Mouse (Mus musculus) intestine, embryonic 16.5 days (tissue): ENCODE results near the gene Akap2. TPM values are rescaled to one million over a fixed set of nuclear protein-coding genes. Genes with fewer than 3 reads are reported as not detected.

ENCODE experiments used
- ATAC-seq: fragments of 200-750 bp; cut with Nextera tagmentation; 2 replicates; pipeline ENCODE4 v1.8.0; 2017; ENCODE audit warnings: moderate TSS enrichment, moderate library complexity
- H3K27ac ChIP-seq: fragments of 300-500 bp; sonication (generic); 2 replicates; pipeline ENCODE4 v1.5.1; 2014; ENCODE audit warnings: mild to moderate bottlenecking, low read length
- H3K27me3 ChIP-seq: fragments of 300-500 bp; sonication (generic); replicated peaks from 2 replicates; pipeline ENCODE4 v1.6.1; 2014; ENCODE audit warnings: low read length, control low read depth, mixed read lengths; ENCODE audit not compliant: control insufficient read depth, insufficient read depth
- H3K36me3 ChIP-seq: fragments of 300-500 bp; sonication (generic); 2 replicates; pipeline ENCODE4 v1.6.1; 2014; ENCODE audit warnings: low read length, control low read depth; ENCODE audit not compliant: control insufficient read depth, insufficient read depth
- H3K4me1 ChIP-seq: fragments of 300-500 bp; sonication (generic); 2 replicates; pipeline ENCODE4 v1.6.1; 2014; ENCODE audit warnings: low read length, control low read depth, mixed read lengths; ENCODE audit not compliant: control insufficient read depth, insufficient read depth
- H3K4me2 ChIP-seq: fragments of 300-500 bp; sonication (generic); 2 replicates; pipeline ENCODE4 v1.6.1; 2014; ENCODE audit warnings: low read depth, low read length, control low read depth
- H3K4me3 ChIP-seq: fragments of 300-500 bp; sonication (generic); 2 replicates; pipeline ENCODE4 v1.5.1; 2014; ENCODE audit warnings: mild to moderate bottlenecking, low read length
- H3K9ac ChIP-seq: fragments of 300-500 bp; sonication (generic); 2 replicates; pipeline ENCODE4 v1.6.1; 2014; ENCODE audit warnings: low read depth, low read length
- H3K9me3 ChIP-seq: fragments of 300-500 bp; sonication (generic); 2 replicates; pipeline ENCODE4 v1.6.1; 2016; ENCODE audit warnings: low read length, control low read depth; ENCODE audit not compliant: control insufficient read depth
- WGBS: fragments of 180-500 bp; shearing (Covaris S2); extraction: QIAGEN DNeasy Blood & Tissue Kit; methylation state at CpG from one replicate; pipeline ENCODE4 v1.1.7; 2014; 5-methylcytosine and 5-hydroxymethylcytosine counted together
- polyA plus RNA-seq: library from polyadenylated mRNA; unstranded; fragments of >200 nt; fragmentation: Nextera tagmentation; extraction: Ambion mirVana; gene quantifications from 2 replicates; pipeline ENCODE4 v1.2.1, GENCODE M21; 2015

The Akap2 gene
- polyA plus RNA-seq, 1 experiment from 2014 or later, result 20.3 TPM

DNA sequence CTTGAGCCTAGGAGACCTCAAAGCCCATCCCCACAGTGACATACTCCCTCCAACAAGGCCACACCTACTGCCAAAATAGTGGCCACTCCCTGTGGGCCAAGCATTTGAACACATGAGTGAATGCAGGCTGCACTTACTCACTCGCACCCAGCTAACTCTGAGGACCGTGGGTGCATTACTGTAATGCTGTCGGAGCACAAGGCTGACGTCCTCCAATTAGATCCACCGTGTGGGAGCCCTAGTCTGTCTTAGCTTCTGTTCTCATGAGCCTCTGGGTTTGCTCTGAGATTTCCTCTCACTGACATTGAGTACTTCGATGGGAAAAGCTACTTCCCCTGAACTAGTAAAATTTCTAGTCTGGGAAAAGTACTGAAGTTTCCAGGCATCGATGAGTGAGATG is 108.8 kb downstream of the Akap2 start:
- peaks cover 6% of the 10 kb centered on the region for H3K4me1 ChIP-seq
- no peak overlapping the region for H3K27ac ChIP-seq
- H3K4me2 ChIP-seq, result no peak overlapping the region
- no peaks in the 10 kb centered on the region for H3K36me3 ChIP-seq
- H3K9me3 ChIP-seq, result no peaks in the 10 kb centered on the region
- ATAC-seq, result no peak
- 82% methylated on average over 7 of the region's 7 CpGs for WGBS
- no peaks in the 10 kb centered on the region for H3K27me3 ChIP-seq
- H3K4me3 ChIP-seq, result no peak overlapping the region
- no peak overlapping the region for H3K9ac ChIP-seq

DNA sequence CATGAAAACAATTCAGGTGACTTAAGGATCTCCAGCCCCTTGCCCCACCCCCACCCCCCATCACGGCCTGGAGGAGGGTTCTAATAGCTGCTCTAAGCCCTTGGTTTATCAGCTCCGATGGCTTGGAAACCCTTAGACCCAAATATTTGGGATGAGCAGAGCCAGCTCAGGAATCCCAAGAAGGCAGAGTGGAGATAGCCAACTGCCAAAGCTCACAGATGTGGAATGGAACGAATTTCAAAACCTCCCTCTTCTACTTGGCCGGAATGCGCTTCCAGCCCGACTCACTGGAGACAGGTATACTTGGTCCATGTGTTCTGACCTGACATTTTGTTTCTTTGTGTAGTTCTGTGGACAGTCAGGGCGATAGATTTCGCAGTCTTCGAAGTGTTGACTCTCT is 111.7 kb downstream of the Akap2 start:
- no peak overlapping the region for H3K9ac ChIP-seq
- H3K4me3 ChIP-seq, result no peak overlapping the region
- no peak overlapping the region for H3K4me2 ChIP-seq
- H3K27ac ChIP-seq, result no peak overlapping the region
- ATAC-seq, result no peak
- 62% methylated on average over 9 of the region's 9 CpGs for WGBS
- no peaks in the 10 kb centered on the region for H3K36me3 ChIP-seq
- H3K27me3 ChIP-seq, result no peaks in the 10 kb centered on the region
- H3K9me3 ChIP-seq, result no peaks in the 10 kb centered on the region
- H3K4me1 ChIP-seq, result peaks cover 4% of the 10 kb centered on the region

DNA sequence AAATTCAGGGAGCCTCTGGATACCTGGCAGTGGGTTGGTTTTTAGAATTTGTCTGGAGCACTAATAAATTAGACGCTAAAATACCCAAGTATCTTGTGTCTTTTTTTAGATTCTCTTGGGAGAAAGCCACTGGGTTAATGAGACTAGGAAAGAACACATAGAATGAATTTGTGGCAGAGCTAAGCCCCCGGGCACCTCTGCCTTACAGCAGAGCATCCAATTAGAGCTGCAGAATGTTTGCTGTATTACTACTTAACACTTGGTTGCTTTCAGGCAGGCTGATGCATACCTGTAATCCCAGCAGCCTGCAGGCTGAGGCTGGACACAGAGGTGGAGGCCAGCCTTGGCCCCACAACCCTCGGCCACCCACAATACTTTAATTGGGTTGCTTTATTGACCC is 112.3 kb downstream of the Akap2 start:
- Histone ChIP-seq H3K4me2 (no peak overlapping the region), H3K36me3 (no peaks in the 10 kb centered on the region), H3K4me3 (no peak overlapping the region), H3K9me3 (no peaks in the 10 kb centered on the region), H3K9ac (no peak overlapping the region), H3K4me1 (peaks cover 4% of the 10 kb centered on the region), H3K27me3 (no peaks in the 10 kb centered on the region), H3K27ac (no peak overlapping the region)
- 75% methylated on average over 3 of the region's 3 CpGs for WGBS
- ATAC-seq, result no peak

DNA sequence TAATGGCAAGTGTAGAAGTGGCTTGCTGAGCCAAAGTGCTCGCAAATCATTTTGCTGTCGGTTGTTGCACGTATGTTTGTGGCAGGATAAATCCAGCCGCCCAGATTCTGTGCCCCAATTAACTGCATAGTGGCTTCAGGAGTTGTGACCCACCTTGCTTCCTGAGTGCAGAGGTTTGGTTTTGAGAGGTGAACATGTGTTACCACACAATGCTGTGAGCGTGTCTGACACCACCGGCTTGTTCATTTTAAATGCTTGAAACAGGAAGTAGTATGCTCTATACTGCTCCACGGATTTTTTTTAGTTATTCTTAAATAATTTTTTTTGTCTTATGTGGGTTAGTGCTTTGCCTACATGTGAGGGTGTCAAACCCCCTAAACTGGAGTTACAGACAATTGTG is 114.9 kb downstream of the Akap2 start:
- no peak for ATAC-seq
- WGBS, result 47% methylated on average over 7 of the region's 7 CpGs
- no peak overlapping the region for H3K27ac ChIP-seq

DNA sequence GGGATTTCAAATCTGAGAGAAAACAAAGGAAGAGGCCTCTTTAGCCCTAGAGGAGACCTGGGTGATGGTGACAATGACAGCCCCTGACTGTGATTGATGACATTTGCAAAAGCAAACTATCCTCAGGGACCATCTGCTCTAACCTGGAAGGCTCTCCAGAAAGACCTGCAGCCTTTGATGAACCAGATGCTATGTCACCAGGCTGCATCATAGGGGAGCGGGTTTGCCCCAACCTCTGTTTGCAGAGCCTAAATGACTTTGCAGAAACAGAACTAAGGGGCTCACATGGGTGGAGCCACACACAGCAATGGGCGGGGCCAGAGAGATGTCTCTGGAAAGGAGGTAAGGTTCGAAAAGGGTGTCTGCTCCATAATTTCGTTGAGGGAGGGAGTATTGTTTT is 115.6 kb downstream of the Akap2 start:
- no peak for ATAC-seq
- Histone ChIP-seq H3K9ac (no peak overlapping the region), H3K36me3 (no peaks in the 10 kb centered on the region), H3K27me3 (no peaks in the 10 kb centered on the region), H3K27ac (no peak overlapping the region), H3K9me3 (no peaks in the 10 kb centered on the region), H3K4me1 (peaks cover 4% of the 10 kb centered on the region), H3K4me3 (no peak overlapping the region), H3K4me2 (no peak overlapping the region)
- 65% methylated on average over 4 of the region's 4 CpGs for WGBS

More for the DNA sequence above, 114.9 kb downstream of the Akap2 start:
- peaks cover 4% of the 10 kb centered on the region for H3K4me1 ChIP-seq
- H3K27me3 ChIP-seq, result no peaks in the 10 kb centered on the region
- H3K36me3 ChIP-seq, result no peaks in the 10 kb centered on the region
- no peaks in the 10 kb centered on the region for H3K9me3 ChIP-seq
- H3K9ac ChIP-seq, result no peak overlapping the region
- no peak overlapping the region for H3K4me2 ChIP-seq
- H3K4me3 ChIP-seq, result no peak overlapping the region

DNA sequence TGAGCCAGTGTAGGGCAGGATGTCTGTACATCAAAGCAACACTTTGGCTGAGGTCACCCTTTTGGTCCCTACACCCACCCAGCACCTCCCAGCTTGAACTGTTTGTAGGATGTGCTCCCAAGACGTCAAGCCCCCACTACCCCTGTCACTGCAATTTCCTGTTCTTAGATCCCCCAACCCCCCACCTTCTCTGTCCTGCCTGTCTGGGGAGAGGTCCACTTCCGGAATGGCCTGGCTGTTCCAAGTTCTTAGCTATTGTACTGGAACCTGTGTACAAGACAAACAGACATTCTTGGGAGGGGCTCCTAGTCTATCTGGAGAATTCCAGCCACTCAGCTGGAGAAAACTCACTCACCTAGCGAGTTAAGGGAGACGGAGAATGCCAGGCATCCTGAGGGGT is 116.7 kb downstream of the Akap2 start:
- Histone ChIP-seq H3K4me2 (no peak overlapping the region), H3K27me3 (no peaks in the 10 kb centered on the region), H3K9me3 (no peaks in the 10 kb centered on the region), H3K9ac (no peak overlapping the region), H3K27ac (no peak overlapping the region), H3K4me1 (peaks cover 4% of the 10 kb centered on the region), H3K36me3 (no peaks in the 10 kb centered on the region), H3K4me3 (no peak overlapping the region)
- ATAC-seq, result no peak
- WGBS, result 57% methylated on average over 4 of the region's 4 CpGs

DNA sequence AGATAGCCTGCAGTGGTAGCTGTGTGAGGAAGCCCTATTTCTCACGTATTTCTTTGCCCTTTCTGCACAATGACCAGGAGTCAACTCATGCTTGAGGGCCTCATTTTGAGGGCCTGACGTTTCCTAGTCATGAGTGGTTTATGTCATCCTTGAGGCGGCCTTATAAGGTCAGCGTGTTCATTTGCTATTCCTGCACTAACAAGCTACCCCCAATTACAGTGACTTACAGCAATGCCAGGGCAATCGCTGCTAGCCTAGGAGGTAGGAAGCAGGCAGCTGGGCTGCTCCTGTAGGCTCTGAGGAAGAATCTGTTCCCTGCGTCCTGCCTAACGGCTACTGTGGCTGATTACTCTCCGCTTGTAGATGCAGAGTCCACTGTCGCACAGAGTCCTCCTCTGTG is 119.6 kb downstream of the Akap2 start:
- H3K9me3 ChIP-seq, result no peaks in the 10 kb centered on the region
- no peak overlapping the region for H3K4me2 ChIP-seq
- H3K27ac ChIP-seq, result no peak overlapping the region
- peaks cover 4% of the 10 kb centered on the region for H3K4me1 ChIP-seq
- ATAC-seq, result no peak
- no peak overlapping the region for H3K4me3 ChIP-seq
- no peak overlapping the region for H3K9ac ChIP-seq
- no peaks in the 10 kb centered on the region for H3K36me3 ChIP-seq
- WGBS, result 55% methylated on average over 9 of the region's 9 CpGs
- H3K27me3 ChIP-seq, result no peaks in the 10 kb centered on the region

DNA sequence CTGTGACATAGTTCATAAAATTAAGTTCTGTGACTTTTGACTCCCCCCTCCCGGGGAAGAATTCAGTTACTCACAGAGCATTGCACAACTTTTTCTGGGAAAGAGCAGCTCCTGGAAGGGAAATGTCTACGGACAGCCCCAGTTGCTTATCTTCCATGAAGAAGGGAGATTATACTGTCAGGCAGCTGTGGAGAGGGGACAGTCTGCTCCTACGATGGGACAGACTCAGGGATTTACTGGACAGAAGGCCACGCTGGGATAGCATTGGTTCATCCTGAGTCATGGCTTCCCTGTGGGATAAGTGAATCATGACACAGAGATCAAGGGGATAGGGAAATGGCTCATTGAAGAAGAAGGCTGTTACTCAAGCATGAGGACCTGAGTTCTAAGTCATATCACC is 121.9 kb downstream of the Akap2 start:
- H3K36me3 ChIP-seq, result no peaks in the 10 kb centered on the region
- ATAC-seq, result no peak
- H3K27me3 ChIP-seq, result no peaks in the 10 kb centered on the region
- 61% methylated on average over 4 of the region's 4 CpGs for WGBS
- H3K4me2 ChIP-seq, result no peak overlapping the region
- no peak overlapping the region for H3K9ac ChIP-seq
- no peak overlapping the region for H3K4me3 ChIP-seq
- no peaks in the 10 kb centered on the region for H3K4me1 ChIP-seq
- H3K9me3 ChIP-seq, result no peaks in the 10 kb centered on the region
- no peak overlapping the region for H3K27ac ChIP-seq

DNA sequence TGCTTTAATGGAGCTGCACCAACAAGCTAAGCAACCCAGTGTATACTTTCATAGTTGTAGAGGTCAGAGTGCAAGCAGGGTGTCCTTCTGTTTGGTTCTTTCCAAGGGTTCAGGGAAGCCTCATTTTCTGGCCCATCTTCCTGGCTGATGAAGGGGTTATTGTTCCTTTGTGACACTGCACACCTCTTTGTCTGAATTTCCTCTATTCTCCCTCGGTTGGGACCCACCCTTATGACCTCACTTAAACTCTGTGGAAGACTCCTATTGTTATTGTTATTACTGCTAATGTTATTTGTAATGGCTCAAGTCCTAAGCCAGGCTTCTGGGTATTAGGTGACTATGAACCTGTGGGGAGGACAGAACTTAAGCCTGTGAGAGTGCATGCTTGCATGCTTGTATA is 124.5 kb downstream of the Akap2 start:
- H3K9me3 ChIP-seq, result no peaks in the 10 kb centered on the region
- no peak overlapping the region for H3K4me2 ChIP-seq
- ATAC-seq, result no peak
- peaks cover 12% of the 10 kb centered on the region for H3K4me1 ChIP-seq
- no peak overlapping the region for H3K27ac ChIP-seq
- no peak overlapping the region for H3K4me3 ChIP-seq
- WGBS, result 39% methylated on average over 1 of the region's 1 CpGs
- no peak overlapping the region for H3K9ac ChIP-seq
- no peaks in the 10 kb centered on the region for H3K27me3 ChIP-seq
- H3K36me3 ChIP-seq, result no peaks in the 10 kb centered on the region

DNA sequence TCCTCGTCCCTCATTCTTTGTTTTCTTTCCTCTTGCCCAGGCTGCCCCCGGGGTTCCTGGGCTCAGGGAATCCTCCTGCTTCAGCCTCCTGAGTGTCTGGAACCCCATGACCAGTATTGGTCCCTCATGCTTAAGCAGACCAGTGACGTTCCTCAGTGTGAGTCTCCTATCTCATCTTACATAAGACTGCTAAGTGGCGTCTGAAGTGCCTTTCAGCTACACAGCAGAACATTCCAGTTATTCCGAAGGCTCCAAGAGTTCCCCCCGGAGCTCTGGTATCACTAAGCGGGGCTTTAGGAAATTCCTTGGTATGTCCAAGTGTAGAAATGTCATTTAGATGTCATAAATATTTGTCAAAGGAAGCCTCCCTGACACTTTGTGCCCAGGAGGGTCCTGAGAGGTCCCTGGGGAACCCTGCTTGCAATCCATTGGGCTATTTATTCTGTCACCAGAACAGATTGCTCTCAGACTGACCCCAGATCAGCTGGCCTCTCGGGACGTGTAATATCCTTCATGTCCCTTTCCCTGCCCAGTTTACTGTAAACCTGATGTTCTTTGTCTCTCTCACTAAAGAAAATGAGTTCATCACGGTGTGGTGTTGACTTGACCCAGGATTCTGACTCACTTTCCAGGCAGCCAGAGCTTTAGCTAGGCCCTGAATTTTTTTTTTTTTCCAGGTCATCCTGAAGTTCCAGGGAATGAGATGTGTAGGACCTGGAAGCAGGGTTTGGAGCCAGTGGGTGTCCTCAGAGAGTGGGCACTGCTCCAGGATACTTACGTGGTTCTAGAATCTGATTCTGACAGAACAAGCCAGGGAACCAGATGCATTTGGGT is 125.2 kb downstream of the Akap2 start:
- no peak overlapping the region for H3K4me2 ChIP-seq
- no peak for ATAC-seq
- H3K9ac ChIP-seq, result no peak overlapping the region
- no peak overlapping the region for H3K27ac ChIP-seq
- H3K36me3 ChIP-seq, result no peaks in the 10 kb centered on the region
- H3K9me3 ChIP-seq, result no peaks in the 10 kb centered on the region
- 66% methylated on average over 11 of the region's 11 CpGs for WGBS
- no peaks in the 10 kb centered on the region for H3K27me3 ChIP-seq
- peaks cover 19% of the 10 kb centered on the region for H3K4me1 ChIP-seq
- H3K4me3 ChIP-seq, result no peak overlapping the region
